Mouse (Mus musculus) limb, embryonic 14.5 days (tissue): ENCODE results near the gene Chst3. TPM values are rescaled to one million over a fixed set of nuclear protein-coding genes. Genes with fewer than 3 reads are reported as not detected.

Experiments used
- ATAC-seq: fragments of 200-750 bp; cut with Nextera tagmentation; 2 replicates; pipeline ENCODE4 v1.8.0; 2017; ENCODE audit warnings: low read depth, moderate number of reproducible peaks, moderate TSS enrichment; ENCODE audit not compliant: low FRiP score
- DNase-seq: peaks from one replicate; pipeline ENCODE4 v3.0.0-alpha.2; 2015; ENCODE audit warnings: low spot score
- H3K27ac ChIP-seq: fragments of 300-500 bp; sonication (generic); replicated peaks from 2 replicates; pipeline ENCODE4 v1.5.1; 2014; ENCODE audit warnings: low read depth, mild to moderate bottlenecking, low read length, moderate library complexity, mixed read lengths
- H3K27me3 ChIP-seq: fragments of 300-500 bp; sonication (generic); 2 replicates; pipeline ENCODE4 v1.6.1; 2014; ENCODE audit warnings: low read length, mixed read lengths; ENCODE audit not compliant: control insufficient read depth, insufficient read depth
- H3K36me3 ChIP-seq: fragments of 300-500 bp; sonication (generic); 2 replicates; pipeline ENCODE4 v1.6.1; 2014; ENCODE audit warnings: mild to moderate bottlenecking, low read length, moderate library complexity, mixed read lengths; ENCODE audit not compliant: control insufficient read depth, insufficient read depth
- H3K4me1 ChIP-seq: fragments of 300-500 bp; sonication (generic); 2 replicates; pipeline ENCODE4 v1.6.1; 2014; ENCODE audit warnings: antibody characterized with exemption, low read length, mixed read lengths; ENCODE audit not compliant: control insufficient read depth, insufficient read depth
- H3K4me2 ChIP-seq: fragments of 300-500 bp; sonication (generic); replicated peaks from 2 replicates; pipeline ENCODE4 v1.6.1; 2014; ENCODE audit warnings: low read depth, mild to moderate bottlenecking, low read length, moderate library complexity; ENCODE audit not compliant: severe bottlenecking
- H3K4me3 ChIP-seq: fragments of 300-500 bp; sonication (generic); replicated peaks from 2 replicates; pipeline ENCODE4 v1.5.1; 2014; ENCODE audit warnings: low read length
- H3K9ac ChIP-seq: fragments of 300-500 bp; sonication (generic); 2 replicates; pipeline ENCODE4 v1.6.1; 2014; ENCODE audit warnings: mild to moderate bottlenecking, low read depth, low read length, moderate library complexity; ENCODE audit not compliant: severe bottlenecking
- H3K9me3 ChIP-seq: fragments of 300-500 bp; sonication (generic); 2 replicates; pipeline ENCODE4 v1.6.1; 2016; ENCODE audit warnings: low read length; ENCODE audit not compliant: control insufficient read depth
- POLR2A ChIP-seq: fragments of 200-500 bp; IDR thresholded peaks from 2 replicates; pipeline ENCODE4 v1.8.0; 2012; ENCODE audit warnings: inconsistent platforms, mild to moderate bottlenecking, moderate library complexity, borderline replicate concordance; ENCODE audit not compliant: insufficient read depth, insufficient read length; ENCODE audit errors: extremely low read depth
- WGBS: fragments of 180-500 bp; shearing (Covaris S2); extraction: QIAGEN DNeasy Blood & Tissue Kit; methylation state at CpG from one replicate; pipeline ENCODE4 v1.1.7; 2014; 5-methylcytosine and 5-hydroxymethylcytosine counted together
- polyA plus RNA-seq, 2 experiments: library from polyadenylated mRNA; depleted of rRNA in 1 of 2; stranded (reverse) in 1 of 2; unstranded in 1 of 2; fragments of >200 nt; fragmentation: Nextera tagmentation in 1 of 2; extraction: Ambion mirVana in 1 of 2; gene quantifications; 2 replicates each; pipeline versions ENCODE4 v1.2.1 to v1.2.3; 2012 to 2014

Gene Chst3
- polyA plus RNA-seq, 2 experiments = 2.0 to 7.7 TPM

GRCm38 (mm10) chr10:60205601-60206241 is 13.3 kb downstream of the Chst3 start:
- H3K9me3 ChIP-seq = no peaks in the 10 kb centered on the region
- H3K9ac ChIP-seq = no peak overlapping the region
- no peak overlapping the region for H3K4me3 ChIP-seq
- TF ChIP-seq POLR2A = no peak
- H3K4me1 ChIP-seq = peaks cover 14% of the 10 kb centered on the region
- H3K27ac ChIP-seq = no peak overlapping the region
- no peak overlapping the region for H3K4me2 ChIP-seq
- 84% methylated on average over 9 of the region's 9 CpGs for WGBS
- H3K36me3 ChIP-seq = no peaks in the 10 kb centered on the region
- ATAC-seq (no peak), DNase-seq (no peak)
- H3K27me3 ChIP-seq = no peaks in the 10 kb centered on the region

GRCm38 (mm10) chr10:60202785-60203184 is 16.3 kb downstream of the Chst3 start:
- no peak overlapping the region for H3K4me2 ChIP-seq
- DNase-seq = no peak

GRCm38 (mm10) chr10:60200996-60201395 is 18.1 kb downstream of the Chst3 start:
- no peak for TF ChIP-seq POLR2A
- no peak overlapping the region for H3K4me3 ChIP-seq
- no peaks in the 10 kb centered on the region for H3K36me3 ChIP-seq
- no peak overlapping the region for H3K27ac ChIP-seq
- WGBS = 71% methylated on average over 6 of the region's 6 CpGs
- ATAC-seq = no peak
- H3K4me2 ChIP-seq = no peak overlapping the region
- DNase-seq = no peak
- peaks cover 13% of the 10 kb centered on the region for H3K4me1 ChIP-seq
- H3K9ac ChIP-seq = no peak overlapping the region
- H3K9me3 ChIP-seq = no peaks in the 10 kb centered on the region
- no peaks in the 10 kb centered on the region for H3K27me3 ChIP-seq

More at GRCm38 (mm10) chr10:60202785-60203184, 16.3 kb downstream of the Chst3 start:
- Histone ChIP-seq H3K9me3 (no peaks in the 10 kb centered on the region), H3K36me3 (no peaks in the 10 kb centered on the region), H3K4me3 (no peak overlapping the region), H3K4me1 (peaks cover 9% of the 10 kb centered on the region), H3K9ac (no peak overlapping the region), H3K27me3 (no peaks in the 10 kb centered on the region), H3K27ac (peak overlapping the region; percentile 68)
- ATAC-seq = 0 out of 2 replicates have a peak, but pooled peaks have one; percentile 20
- TF ChIP-seq POLR2A = no peak
- 41% methylated on average over 5 of the region's 5 CpGs for WGBS

DNA sequence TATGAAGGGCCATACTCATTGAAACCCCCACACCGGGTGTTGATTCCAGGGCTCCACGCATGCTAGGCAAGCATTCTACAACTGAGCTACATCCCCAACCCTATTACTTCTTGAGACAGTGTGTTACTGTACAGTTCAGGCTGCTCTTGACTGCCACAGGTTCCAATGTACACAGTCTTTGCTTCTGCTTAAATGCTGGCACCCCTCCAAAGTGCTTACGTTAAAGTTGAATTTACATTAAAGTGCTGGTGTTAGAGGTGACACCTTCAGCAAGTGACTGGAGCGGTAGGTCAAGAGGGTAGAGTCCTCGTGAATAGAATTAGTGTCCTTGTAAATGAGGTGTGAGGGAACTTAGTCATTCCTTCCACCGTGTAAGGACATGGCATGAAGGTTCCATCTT is 19.7 kb downstream of the Chst3 start:
- ATAC-seq (no peak), DNase-seq (no peak)
- Histone ChIP-seq H3K9me3 (no peaks in the 10 kb centered on the region), H3K36me3 (no peaks in the 10 kb centered on the region), H3K4me1 (peaks cover 29% of the 10 kb centered on the region), H3K27ac (no peak overlapping the region; the same call in 1 of the 2 replicates), H3K4me3 (no peak overlapping the region), H3K4me2 (no peak overlapping the region), H3K9ac (no peak overlapping the region), H3K27me3 (no peaks in the 10 kb centered on the region)
- 57% methylated on average over 6 of the region's 6 CpGs for WGBS
- TF ChIP-seq POLR2A = no peak

DNA sequence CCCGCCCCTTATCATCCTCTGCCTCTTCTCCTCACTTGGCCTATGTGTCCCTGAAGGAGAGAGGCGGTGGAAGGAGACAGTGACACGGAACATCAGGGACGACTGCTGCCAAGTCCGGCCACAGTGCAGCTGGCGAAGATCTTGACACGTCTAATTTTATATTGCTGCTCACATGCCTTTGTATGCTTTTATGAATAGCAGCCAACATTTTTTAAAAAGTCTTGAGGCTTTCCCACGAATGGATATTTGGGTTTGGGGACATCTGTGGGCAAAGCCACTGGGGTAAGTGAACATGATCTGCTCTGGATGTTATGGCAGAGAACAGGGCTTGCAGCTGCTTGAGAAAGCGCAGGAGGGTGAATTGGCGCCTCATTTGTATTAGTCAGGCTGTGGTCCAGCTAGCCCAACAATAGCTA is 21.6 kb downstream of the Chst3 start:
- H3K9me3 ChIP-seq = no peaks in the 10 kb centered on the region
- no peak overlapping the region for H3K4me2 ChIP-seq
- TF ChIP-seq POLR2A = no peak
- no peak overlapping the region; the same call in 1 of the 2 replicates for H3K27ac ChIP-seq
- 70% methylated on average over 10 of the region's 10 CpGs for WGBS
- peaks cover 34% of the 10 kb centered on the region for H3K4me1 ChIP-seq
- no peak overlapping the region for H3K4me3 ChIP-seq
- DNase-seq (peak; percentile 54), ATAC-seq (no peak)
- H3K36me3 ChIP-seq = no peaks in the 10 kb centered on the region
- no peaks in the 10 kb centered on the region for H3K27me3 ChIP-seq
- H3K9ac ChIP-seq = no peak overlapping the region
